Mouse (Mus musculus) retina, embryonic 14.5 days (tissue): ENCODE data around the gene Ackr2.

Source experiments
- DNase-seq: peaks from one replicate; pipeline ENCODE4 v3.0.0-alpha.2; 2015; ENCODE audit warnings: low spot score

The Ackr2 gene

GRCm38 (mm10) chr9:121892057-121892687 lies 6.0 kb upstream of the Ackr2 start:
- DNase-seq = no peak

GRCm38 (mm10) chr9:121894447-121894846 lies 3.7 kb upstream of the Ackr2 start:
- DNase-seq = no peak

- DNase-seq = no peak
Measured at GRCm38 (mm10) chr9:121895392-121895993, 2.7 kb upstream of the Ackr2 start.

- DNase-seq = no peak
Measured at GRCm38 (mm10) chr9:121896820-121897219, 1.3 kb upstream of the Ackr2 start.

- no peak for DNase-seq
Measured at GRCm38 (mm10) chr9:121899306-121899705, 1.2 kb downstream of the Ackr2 start.

GRCm38 (mm10) chr9:121900282-121900855 lies 2.2 kb downstream of the Ackr2 start:
- no peak for DNase-seq

- DNase-seq = no peak
Measured at GRCm38 (mm10) chr9:121901710-121902700, 3.9 kb downstream of the Ackr2 start.

GRCm38 (mm10) chr9:121903476-121904305 lies 5.5 kb downstream of the Ackr2 start:
- DNase-seq = no peak

GRCm38 (mm10) chr9:121904319-121904718 lies 6.2 kb downstream of the Ackr2 start:
- no peak for DNase-seq

- no peak for DNase-seq
Measured at GRCm38 (mm10) chr9:121904946-121905345, 6.8 kb downstream of the Ackr2 start.

GRCm38 (mm10) chr9:121905556-121906185 lies 7.5 kb downstream of the Ackr2 start:
- no peak for DNase-seq

- no peak for DNase-seq
Measured at GRCm38 (mm10) chr9:121906456-121906855, 8.3 kb downstream of the Ackr2 start.

- DNase-seq = no peak
Measured at GRCm38 (mm10) chr9:121907356-121908070, 9.4 kb downstream of the Ackr2 start.

GRCm38 (mm10) chr9:121908321-121908720 lies 10.2 kb downstream of the Ackr2 start:
- DNase-seq = no peak

GRCm38 (mm10) chr9:121909635-121910034 lies 11.5 kb downstream of the Ackr2 start:
- no peak for DNase-seq

- no peak for DNase-seq
Measured at GRCm38 (mm10) chr9:121911196-121911595, 13.0 kb downstream of the Ackr2 start.

GRCm38 (mm10) chr9:121912786-121913185 lies 14.6 kb downstream of the Ackr2 start:
- no peak for DNase-seq

- DNase-seq = no peak
Measured at GRCm38 (mm10) chr9:121914226-121914757, 16.1 kb downstream of the Ackr2 start.

GRCm38 (mm10) chr9:121915056-121915455 lies 16.9 kb downstream of the Ackr2 start:
- no peak for DNase-seq

- DNase-seq = no peak
Measured at GRCm38 (mm10) chr9:121916102-121916501, 17.9 kb downstream of the Ackr2 start, which contains the start of gene Cyp8b1. Gene Cyp8b1 (minus strand): TSS chr9:121916305.
